In the genomic region with DNA sequence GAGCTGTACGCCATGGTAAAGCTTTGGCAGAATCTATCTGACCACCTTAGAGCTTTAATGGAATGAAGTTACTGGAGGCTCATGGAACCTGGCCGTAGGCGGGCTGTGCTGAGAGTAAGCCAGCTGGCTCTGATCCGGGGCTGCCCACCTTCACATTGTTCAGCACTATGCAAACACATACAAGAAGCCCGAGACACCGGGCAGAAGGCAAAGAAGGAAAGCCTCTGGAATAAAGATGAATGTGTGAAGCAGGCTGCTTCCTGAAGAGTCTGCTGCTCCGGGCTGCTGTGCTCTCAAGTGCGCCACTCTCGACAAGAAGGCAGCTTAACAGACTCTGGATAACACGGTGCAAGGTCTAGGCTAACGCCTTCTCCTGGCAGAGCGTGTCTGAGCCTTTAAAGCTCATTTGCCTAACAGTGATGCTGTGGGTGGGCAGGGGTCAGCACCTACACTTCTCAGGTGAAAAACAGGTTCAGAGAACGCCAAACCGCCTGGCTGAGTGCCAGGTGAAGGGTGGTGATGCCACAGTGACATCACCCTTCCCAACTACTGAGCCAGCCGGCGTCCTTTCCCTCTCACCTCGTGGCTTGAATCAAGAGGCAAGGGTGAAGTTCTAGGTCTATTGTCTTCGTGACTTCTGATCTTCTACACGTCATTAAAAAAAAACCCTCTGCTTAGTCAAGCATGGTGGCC, we compare ENCODE assay signal across 20 mouse cellular contexts.
DNase-seq lines count a peak whose midpoint lies in the region; ATAC-seq and TF ChIP-seq lines count a peak whose summit lies in the region.
"Had no signal": no experiment of that assay in that cellular context is flagged by ENCODE, and none has a peak within 500 bp of the region (broad histone marks: within the 10 kb centered on the region; RNA-seq: fewer than 3 reads in every experiment).

No protein-coding gene starts in this region.

- H3K27me3 ChIP-seq in kidney, adult 2 months (replicated peaks; ENCODE audit: control insufficient read depth, insufficient read depth, low read length), result no peaks in the 10 kb centered on the region
- H3K27me3 ChIP-seq in kidney, embryonic 14.5 days (ENCODE audit: control insufficient read depth, insufficient read depth, low read length), result no peaks in the 10 kb centered on the region
- no peaks in the 10 kb centered on the region for H3K27me3 ChIP-seq in intestine, embryonic 16.5 days (replicated peaks; ENCODE audit: control insufficient read depth, insufficient read depth, low read length)
- H3K27me3 ChIP-seq: heart, embryonic 15.5 days had no signal

- H3K36me3 ChIP-seq in kidney, adult 2 months (ENCODE audit: control insufficient read depth, insufficient read depth, low read length), result peaks cover 2% of the 10 kb centered on the region; the same call in 1 of the 2 replicates
- H3K36me3 ChIP-seq in kidney, embryonic 14.5 days (ENCODE audit: control insufficient read depth, insufficient read depth, low read length), result peaks cover 55% of the 10 kb centered on the region; the same call in 1 of the 2 replicates
- peaks cover 19% of the 10 kb centered on the region for H3K36me3 ChIP-seq in intestine, embryonic 16.5 days (ENCODE audit: control insufficient read depth, insufficient read depth, low read length)

- ATAC-seq in kidney, embryonic 14.5 days (ENCODE audit: low FRiP score, low TSS enrichment), result no peak
- no peak for ATAC-seq in intestine, embryonic 16.5 days
- ATAC-seq: activated CD4-positive, CD25-positive, alpha-beta regulatory T cell, adult 4 months; forebrain, postnatal 0 days; hindbrain, embryonic 16.5 days; intestine, postnatal 0 days had no signal

- no peak overlapping the region for H3K4me3 ChIP-seq in kidney, adult 2 months (ENCODE audit: insufficient read depth, low read depth, low read length)
- H3K4me3 ChIP-seq in kidney, embryonic 14.5 days (ENCODE audit: low read length), result no peak overlapping the region
- no peak overlapping the region for H3K4me3 ChIP-seq in layer of hippocampus, adult 2 months
- no peak overlapping the region for H3K4me3 ChIP-seq in intestine, embryonic 16.5 days (ENCODE audit: low read length)
- H3K4me3 ChIP-seq: heart, embryonic 15.5 days had no signal

- H3K9ac ChIP-seq in kidney, embryonic 14.5 days (ENCODE audit: low read depth, low read length), result no peak overlapping the region
- H3K9ac ChIP-seq in intestine, embryonic 16.5 days (ENCODE audit: low read depth, low read length), result no peak overlapping the region
- H3K9ac ChIP-seq: forebrain, postnatal 0 days; heart, embryonic 15.5 days had no signal

- peak; percentile 41 for DNase-seq in kidney, adult 2 months
- DNase-seq in layer of hippocampus, adult 2 months (ENCODE audit: low spot score in 2 of 2), result no peak
- DNase-seq in layer of hippocampus, postnatal 36 days, result no peak
- peak; percentile 79 to 82 for DNase-seq in right cerebral cortex, adult 2 months (ENCODE audit: low spot score in 2 of 2)
- no peak for DNase-seq in right cerebral cortex, postnatal 10 days (ENCODE audit: low spot score in 2 of 2)
- DNase-seq in right cerebral cortex, postnatal 36 days (ENCODE audit: low spot score in 2 of 2), result peak; percentile 66
- DNase-seq: adrenal gland, postnatal 14 days; cerebellum, adult 11 months; forebrain, postnatal 0 days; gastrocnemius, postnatal 25 days; liver; lung, postnatal 4 days; spleen, adult 18-20 months; thymus, postnatal 25 days had no signal

- no peak overlapping the region for H3K27ac ChIP-seq in kidney, adult 2 months (ENCODE audit: insufficient read depth, low read depth, low read length)
- H3K27ac ChIP-seq in kidney, embryonic 14.5 days (ENCODE audit: low read depth, low read length), result no peak overlapping the region
- 0 out of 2 replicates have a peak overlapping the region, but pooled peaks have one; percentile 7 for H3K27ac ChIP-seq in layer of hippocampus, adult 2 months
- H3K27ac ChIP-seq in intestine, embryonic 16.5 days (ENCODE audit: low read length), result no peak overlapping the region
- H3K27ac ChIP-seq: heart, embryonic 15.5 days had no signal

- TF ChIP-seq CTCF in kidney, adult 2 months (conservative IDR thresholded peaks at IDR 0.05; ENCODE audit: insufficient read depth, insufficient read length, low read depth, low read length), result no peak
- TF ChIP-seq CTCF in layer of hippocampus, adult 2 months (conservative IDR thresholded peaks at IDR 0.05), result no peak

- H3K9me3 ChIP-seq in kidney, embryonic 14.5 days (ENCODE audit: control insufficient read depth, low read length), result no peaks in the 10 kb centered on the region
- peaks cover 4% of the 10 kb centered on the region; the same call in 1 of the 2 replicates for H3K9me3 ChIP-seq in intestine, embryonic 16.5 days (ENCODE audit: control insufficient read depth, low read length)
- H3K9me3 ChIP-seq: heart, embryonic 15.5 days had no signal

- H3K4me2 ChIP-seq in kidney, embryonic 14.5 days (replicated peaks; ENCODE audit: low read depth, low read length), result no peak overlapping the region
- no peak overlapping the region for H3K4me2 ChIP-seq in intestine, embryonic 16.5 days (ENCODE audit: low read depth, low read length)
- H3K4me2 ChIP-seq: heart, embryonic 15.5 days had no signal

- WGBS in kidney, adult 2 months, result 60% methylated on average over 19 of the region's 19 CpGs
- WGBS in kidney, embryonic 14.5 days, result 86% methylated on average over 19 of the region's 19 CpGs
- WGBS in intestine, embryonic 16.5 days, result 86% methylated on average over 19 of the region's 19 CpGs

- TF ChIP-seq POLR2A in kidney, adult 2 months (IDR thresholded peaks at IDR 0.05; ENCODE audit: low read depth, low read length), result no peak

- H3K4me1 ChIP-seq in kidney, adult 2 months (ENCODE audit: control insufficient read depth, insufficient read depth, low read length), result peaks cover 5% of the 10 kb centered on the region; the same call in 1 of the 2 replicates
- H3K4me1 ChIP-seq in kidney, embryonic 14.5 days (ENCODE audit: control insufficient read depth, insufficient read depth, low read length), result no peaks in the 10 kb centered on the region
- H3K4me1 ChIP-seq in intestine, embryonic 16.5 days (ENCODE audit: control insufficient read depth, insufficient read depth, low read length), result no peaks in the 10 kb centered on the region

Comparison
In these comparisons a context has a peak if more than half of its experiments do, and no peak if none do; other contexts are left out.
1. DNase-seq: peak in kidney, adult 2 months (single experiment), right cerebral cortex, adult 2 months (2 of 2) and right cerebral cortex, postnatal 36 days (2 of 2); none in layer of hippocampus, adult 2 months (0 of 2), layer of hippocampus, postnatal 36 days (0 of 2) and right cerebral cortex, postnatal 10 days (0 of 2).